9 mouse cellular contexts compared by ENCODE assay signal in the genomic region with DNA sequence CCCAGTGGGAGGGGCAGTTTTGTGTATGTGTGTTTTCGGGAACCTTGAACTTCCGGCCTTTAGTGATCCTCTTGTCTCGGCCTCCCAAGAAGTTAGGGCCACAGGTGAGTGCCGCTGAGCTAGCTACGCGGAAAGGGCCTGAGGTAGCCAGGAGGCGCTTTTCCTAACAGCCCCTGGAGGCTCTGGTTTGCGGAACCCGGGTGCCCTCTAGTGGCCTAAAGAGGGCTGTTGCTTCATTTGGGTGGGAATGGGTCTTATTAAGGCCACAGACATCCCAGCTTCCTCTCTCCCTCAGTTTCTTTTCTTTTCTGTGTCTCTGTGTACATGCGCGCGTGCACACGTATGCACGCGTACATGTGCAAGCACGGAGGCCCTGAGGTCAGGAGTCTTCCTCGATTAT. TPM values are rescaled to one million over a fixed set of nuclear protein-coding genes. Genes with fewer than 3 reads are reported as not detected.
DNase-seq lines count a peak whose midpoint lies in the region; ATAC-seq and TF ChIP-seq lines count a peak whose summit lies in the region.
"Had no signal": no experiment of that assay in that cellular context is flagged by ENCODE, and none has a peak within 500 bp of the region (broad histone marks: within the 10 kb centered on the region; RNA-seq: fewer than 3 reads in every experiment).

No protein-coding gene starts in this region.

- no peak overlapping the region for H3K9ac ChIP-seq in kidney, embryonic 15.5 days
- no peak overlapping the region for H3K9ac ChIP-seq in liver, embryonic 11.5 days (ENCODE audit: low read depth, low read length)
- no peak overlapping the region for H3K9ac ChIP-seq in neural tube, embryonic 13.5 days
- H3K9ac ChIP-seq in stomach, postnatal 0 days (ENCODE audit: low read length), result no peak overlapping the region

- H3K4me2 ChIP-seq in kidney, embryonic 15.5 days, result no peak overlapping the region
- H3K4me2 ChIP-seq in liver, embryonic 11.5 days, result no peak overlapping the region
- no peak overlapping the region for H3K4me2 ChIP-seq in neural tube, embryonic 13.5 days
- H3K4me2 ChIP-seq in stomach, postnatal 0 days (replicated peaks; ENCODE audit: low read depth), result no peak overlapping the region

- no peaks in the 10 kb centered on the region for H3K9me3 ChIP-seq in kidney, embryonic 15.5 days (replicated peaks)
- no peaks in the 10 kb centered on the region for H3K9me3 ChIP-seq in liver, embryonic 11.5 days (ENCODE audit: control insufficient read depth, low read length)
- no peaks in the 10 kb centered on the region for H3K9me3 ChIP-seq in neural tube, embryonic 13.5 days
- no peaks in the 10 kb centered on the region for H3K9me3 ChIP-seq in stomach, postnatal 0 days (ENCODE audit: control insufficient read depth, low read length)

- no peak overlapping the region for H3K27ac ChIP-seq in kidney, embryonic 15.5 days
- H3K27ac ChIP-seq in liver, embryonic 11.5 days (ENCODE audit: low read depth, low read length), result no peak overlapping the region
- no peak overlapping the region for H3K27ac ChIP-seq in neural tube, embryonic 13.5 days (replicated peaks)
- no peak overlapping the region for H3K27ac ChIP-seq in stomach, postnatal 0 days (replicated peaks)

- TF ChIP-seq CTCF in stomach, postnatal 0 days (IDR thresholded peaks at IDR 0.05; ENCODE audit: low read depth), result peak; percentile 94

- peak; percentile 87 to 88 for DNase-seq in B cell, adult 2 months
- peak; percentile 84 for DNase-seq in adrenal gland, adult 2 months
- DNase-seq in embryo, embryonic 10.5 days (ENCODE audit: low spot score), result peak; percentile 92
- DNase-seq in gastrocnemius, postnatal 4 days (ENCODE audit: low spot score in 2 of 2), result peak; percentile 63 to 68
- peak; percentile 79 for DNase-seq in liver, embryonic 11.5 days (ENCODE audit: low spot score)
- peak; percentile 81 for DNase-seq in stomach, postnatal 0 days (ENCODE audit: low spot score)

- no peaks in the 10 kb centered on the region for H3K4me1 ChIP-seq in kidney, embryonic 15.5 days
- H3K4me1 ChIP-seq in liver, embryonic 11.5 days (replicated peaks; ENCODE audit: control insufficient read depth, insufficient read depth, low read length), result no peaks in the 10 kb centered on the region
- no peaks in the 10 kb centered on the region for H3K4me1 ChIP-seq in neural tube, embryonic 13.5 days (replicated peaks)
- no peaks in the 10 kb centered on the region for H3K4me1 ChIP-seq in stomach, postnatal 0 days (replicated peaks; ENCODE audit: control insufficient read depth, insufficient read depth)

- ATAC-seq in kidney, embryonic 15.5 days (replicated peaks; ENCODE audit: low FRiP score), result 0 out of 2 replicates have a peak, but pooled peaks have one; percentile 52
- peak; percentile 60 for ATAC-seq in liver, embryonic 11.5 days (replicated peaks; ENCODE audit: low FRiP score)
- peak; percentile 54 for ATAC-seq in neural tube, embryonic 13.5 days (ENCODE audit: low read depth)
- ATAC-seq in stomach, postnatal 0 days (ENCODE audit: low FRiP score, low TSS enrichment), result peak; percentile 57

- no peak for TF ChIP-seq EP300 in stomach, postnatal 0 days (optimal IDR thresholded peaks at IDR 0.05)

- no peak overlapping the region for H3K4me3 ChIP-seq in kidney, embryonic 15.5 days (replicated peaks)
- H3K4me3 ChIP-seq in liver, embryonic 11.5 days (ENCODE audit: low read depth, low read length), result no peak overlapping the region
- H3K4me3 ChIP-seq in neural tube, embryonic 13.5 days, result no peak overlapping the region
- no peak overlapping the region for H3K4me3 ChIP-seq in stomach, postnatal 0 days (ENCODE audit: low read depth, low read length)
- H3K4me3 ChIP-seq: erythroblast, embryonic 14.5 days had no signal

- H3K36me3 ChIP-seq in kidney, embryonic 15.5 days, result peaks cover 33% of the 10 kb centered on the region
- H3K36me3 ChIP-seq in liver, embryonic 11.5 days (ENCODE audit: control insufficient read depth, insufficient read depth, low read length), result no peaks in the 10 kb centered on the region
- peaks cover 17% of the 10 kb centered on the region for H3K36me3 ChIP-seq in neural tube, embryonic 13.5 days
- no peaks in the 10 kb centered on the region; the same call in none of the 2 replicates for H3K36me3 ChIP-seq in stomach, postnatal 0 days (ENCODE audit: control insufficient read depth, insufficient read depth, low read length)

- 18% methylated on average over 17 of the region's 17 CpGs for WGBS in kidney, embryonic 15.5 days
- 11% methylated on average over 17 of the region's 17 CpGs for WGBS in liver, embryonic 11.5 days
- 12% methylated on average over 17 of the region's 17 CpGs for WGBS in neural tube, embryonic 13.5 days
- WGBS in stomach, postnatal 0 days, result 21% methylated on average over 17 of the region's 17 CpGs

- no peaks in the 10 kb centered on the region for H3K27me3 ChIP-seq in kidney, embryonic 15.5 days
- no peaks in the 10 kb centered on the region for H3K27me3 ChIP-seq in liver, embryonic 11.5 days (replicated peaks; ENCODE audit: control insufficient read depth, insufficient read depth, low read length)
- H3K27me3 ChIP-seq in neural tube, embryonic 13.5 days, result no peaks in the 10 kb centered on the region
- no peaks in the 10 kb centered on the region for H3K27me3 ChIP-seq in stomach, postnatal 0 days (ENCODE audit: control insufficient read depth, insufficient read depth, low read length)

RNA-seq across cellular contexts. Expression of a gene that starts 6.5 kb away (rescaled TPM):
- total RNA-seq in adrenal gland, adult 2 months (2021), result 10 to 100 TPM; 27.0 to 30.0 TPM
- polyA plus RNA-seq in adrenal gland, adult 2 months (2012; rRNA removed), result 57.6 and 89.9 TPM in 2 replicates
- 10 to 100 TPM; 19.5 to 19.6 TPM for total RNA-seq in gastrocnemius, postnatal 4 days (2021)
- polyA plus RNA-seq in kidney, embryonic 15.5 days (2015; fragmentation: Nextera tagmentation; extraction: Ambion mirVana), result 5.0 and 5.2 TPM in 2 replicates
- polyA plus RNA-seq in liver, embryonic 11.5 days (2014; fragmentation: Nextera tagmentation; extraction: Ambion mirVana), result 3.4 and 4.6 TPM in 2 replicates
- 24.9 and 26.4 TPM in 2 replicates for polyA plus RNA-seq in neural tube, embryonic 13.5 days (2015; fragmentation: Nextera tagmentation; extraction: Ambion mirVana)
- 0.92 and 1.1 TPM in 2 replicates for polyA plus RNA-seq in stomach, postnatal 0 days (2015; fragmentation: Nextera tagmentation; extraction: Ambion mirVana)

RNA-seq across cellular contexts. Expression of a gene that starts 54.1 kb away (rescaled TPM):
- 10 to 100 TPM; 33.7 to 34.5 TPM for total RNA-seq in adrenal gland, adult 2 months (2021)
- polyA plus RNA-seq in adrenal gland, adult 2 months (2012; rRNA removed), result 2.5 and 4.3 TPM in 2 replicates
- total RNA-seq in gastrocnemius, postnatal 4 days (2021), result 10 to 100 TPM; 35.3 to 38.3 TPM
- 50.8 and 51.3 TPM in 2 replicates for polyA plus RNA-seq in kidney, embryonic 15.5 days (2015; fragmentation: Nextera tagmentation; extraction: Ambion mirVana)
- polyA plus RNA-seq in liver, embryonic 11.5 days (2014; fragmentation: Nextera tagmentation; extraction: Ambion mirVana), result 59.9 and 65.5 TPM in 2 replicates
- polyA plus RNA-seq in neural tube, embryonic 13.5 days (2015; fragmentation: Nextera tagmentation; extraction: Ambion mirVana), result 58.8 and 69.0 TPM in 2 replicates
- 30.6 and 34.1 TPM in 2 replicates for polyA plus RNA-seq in stomach, postnatal 0 days (2015; fragmentation: Nextera tagmentation; extraction: Ambion mirVana)
